Mouse (Mus musculus) embryonic facial prominence, embryonic 15.5 days (tissue): ENCODE data around the gene Cwc25. TPM values are rescaled to one million over a fixed set of nuclear protein-coding genes. Genes with fewer than 3 reads are reported as not detected.
A peak's percentile ranks its signal among the peaks of the same experiment; 100 is the strongest.

Experiments used
- ATAC-seq: fragments of 200-750 bp; cut with Nextera tagmentation; 2 replicates; pipeline ENCODE4 v1.8.0; 2017; ENCODE audit warnings: low read depth, moderate TSS enrichment; ENCODE audit not compliant: insufficient number of reproducible peaks, low FRiP score, low TSS enrichment
- H3K27ac ChIP-seq: fragments of 300-500 bp; sonication (generic); replicated peaks from 2 replicates; pipeline ENCODE4 v1.5.1; 2015; ENCODE audit warnings: mild to moderate bottlenecking, inconsistent platforms
- H3K27me3 ChIP-seq: fragments of 300-500 bp; sonication (generic); 2 replicates; pipeline ENCODE4 v1.6.1; 2015; ENCODE audit warnings: inconsistent platforms
- H3K36me3 ChIP-seq: fragments of 300-500 bp; sonication (generic); 2 replicates; pipeline ENCODE4 v1.6.1; 2015; ENCODE audit warnings: mild to moderate bottlenecking, inconsistent platforms
- H3K4me1 ChIP-seq: fragments of 300-500 bp; sonication (generic); 2 replicates; pipeline ENCODE4 v1.6.1; 2015; ENCODE audit warnings: inconsistent platforms
- H3K4me2 ChIP-seq: fragments of 300-500 bp; sonication (generic); replicated peaks from 2 replicates; pipeline ENCODE4 v1.6.1; 2015; ENCODE audit warnings: mild to moderate bottlenecking, inconsistent platforms
- H3K4me3 ChIP-seq: fragments of 300-500 bp; sonication (generic); replicated peaks from 2 replicates; pipeline ENCODE4 v1.5.1; 2015; ENCODE audit warnings: mild to moderate bottlenecking, inconsistent platforms
- H3K9ac ChIP-seq: fragments of 300-500 bp; sonication (generic); 2 replicates; pipeline ENCODE4 v1.6.1; 2015; ENCODE audit warnings: inconsistent platforms
- H3K9me3 ChIP-seq: fragments of 300-500 bp; sonication (generic); replicated peaks from 2 replicates; pipeline ENCODE4 v1.6.1; 2016; ENCODE audit warnings: inconsistent platforms
- WGBS: fragments of 180-500 bp; shearing (Covaris S2); methylation state at CpG from one replicate; pipeline ENCODE4 v1.1.7; 2015; 5-methylcytosine and 5-hydroxymethylcytosine counted together
- polyA plus RNA-seq: library from polyadenylated mRNA; unstranded; fragments of >200 nt; fragmentation: Nextera tagmentation; extraction: Ambion mirVana; gene quantifications from 2 replicates; pipeline ENCODE4 v1.2.1, GENCODE M21; 2015

The Cwc25 gene
- polyA plus RNA-seq, 1 experiment from 2014 or later: 20.7 TPM

DNA sequence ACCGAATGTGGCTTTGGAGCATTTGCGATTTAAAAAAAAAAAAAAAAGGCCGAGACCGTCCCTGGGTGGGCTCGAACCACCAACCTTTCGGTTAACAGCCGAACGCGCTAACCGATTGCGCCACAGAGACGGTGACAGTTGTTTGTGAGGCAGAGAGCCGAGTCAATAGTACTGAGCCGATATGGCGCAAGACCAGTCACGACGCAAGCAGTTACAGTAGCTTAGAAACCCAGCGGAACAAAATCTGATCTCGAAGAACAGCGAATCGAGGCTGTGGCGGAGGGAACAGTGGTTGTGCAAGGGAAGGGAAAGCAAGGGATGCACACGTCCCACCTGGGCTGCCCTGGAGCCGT is 64.0 kb downstream of the Cwc25 start:
- peaks cover 15% of the 10 kb centered on the region for H3K36me3 ChIP-seq
- H3K9me3 ChIP-seq: no peaks in the 10 kb centered on the region
- peaks cover 41% of the 10 kb centered on the region for H3K4me1 ChIP-seq
- H3K4me3 ChIP-seq: peak overlapping the region; percentile 87
- WGBS: 1% methylated on average over 24 of the region's 24 CpGs
- no peaks in the 10 kb centered on the region for H3K27me3 ChIP-seq
- H3K4me2 ChIP-seq: peak overlapping the region; percentile 79
- ATAC-seq: no peak
- peak overlapping the region; percentile 63 for H3K9ac ChIP-seq
- peak overlapping the region; percentile 92 for H3K27ac ChIP-seq

DNA sequence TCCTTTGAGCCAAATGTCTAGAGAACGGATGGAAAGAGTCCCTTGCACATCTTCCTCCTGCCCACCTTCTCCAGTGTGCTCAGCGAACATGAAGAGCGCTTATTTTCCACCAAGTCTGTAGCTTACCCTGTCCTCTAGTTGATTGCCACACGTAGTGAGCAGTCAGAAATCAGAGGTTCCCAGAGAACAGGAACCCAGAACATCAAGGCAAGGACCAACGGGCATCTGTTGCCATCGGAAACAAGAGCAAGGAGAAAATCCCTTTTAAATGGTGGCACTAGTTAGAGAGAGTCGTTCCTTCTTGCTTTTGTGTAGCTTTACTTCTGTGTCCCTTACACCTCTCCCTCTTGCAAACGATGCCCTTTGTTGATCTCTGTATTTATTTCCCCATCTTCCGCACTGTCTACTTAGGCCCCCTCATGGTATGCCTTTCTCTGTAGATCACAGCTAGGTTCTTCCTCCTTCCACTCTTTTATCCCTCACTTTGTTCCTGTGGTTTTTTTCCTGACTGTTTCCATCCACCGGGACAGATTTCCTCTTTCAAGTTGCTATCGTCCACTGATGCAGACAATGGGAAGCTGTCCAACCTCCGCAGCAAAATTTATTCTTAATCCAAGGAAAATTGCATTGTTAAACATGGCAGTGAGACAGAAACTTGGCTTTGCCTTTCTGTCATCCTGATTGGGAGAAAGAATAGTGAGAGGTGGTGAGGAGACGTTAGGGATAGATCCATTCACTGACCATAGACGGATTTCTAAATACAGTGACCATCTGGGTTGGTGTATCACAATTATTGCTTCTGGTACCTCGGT is 64.6 kb downstream of the Cwc25 start:
- peak overlapping the region; percentile 89 for H3K4me2 ChIP-seq
- no peaks in the 10 kb centered on the region for H3K27me3 ChIP-seq
- peaks cover 9% of the 10 kb centered on the region for H3K36me3 ChIP-seq
- H3K9ac ChIP-seq: no peak overlapping the region
- peak overlapping the region; percentile 22; the same call in 1 of the 2 replicates for H3K27ac ChIP-seq
- H3K4me1 ChIP-seq: peaks cover 46% of the 10 kb centered on the region
- 52% methylated on average over 15 of the region's 15 CpGs for WGBS
- H3K4me3 ChIP-seq: peak overlapping the region; percentile 89
- H3K9me3 ChIP-seq: no peaks in the 10 kb centered on the region
- no peak for ATAC-seq

DNA sequence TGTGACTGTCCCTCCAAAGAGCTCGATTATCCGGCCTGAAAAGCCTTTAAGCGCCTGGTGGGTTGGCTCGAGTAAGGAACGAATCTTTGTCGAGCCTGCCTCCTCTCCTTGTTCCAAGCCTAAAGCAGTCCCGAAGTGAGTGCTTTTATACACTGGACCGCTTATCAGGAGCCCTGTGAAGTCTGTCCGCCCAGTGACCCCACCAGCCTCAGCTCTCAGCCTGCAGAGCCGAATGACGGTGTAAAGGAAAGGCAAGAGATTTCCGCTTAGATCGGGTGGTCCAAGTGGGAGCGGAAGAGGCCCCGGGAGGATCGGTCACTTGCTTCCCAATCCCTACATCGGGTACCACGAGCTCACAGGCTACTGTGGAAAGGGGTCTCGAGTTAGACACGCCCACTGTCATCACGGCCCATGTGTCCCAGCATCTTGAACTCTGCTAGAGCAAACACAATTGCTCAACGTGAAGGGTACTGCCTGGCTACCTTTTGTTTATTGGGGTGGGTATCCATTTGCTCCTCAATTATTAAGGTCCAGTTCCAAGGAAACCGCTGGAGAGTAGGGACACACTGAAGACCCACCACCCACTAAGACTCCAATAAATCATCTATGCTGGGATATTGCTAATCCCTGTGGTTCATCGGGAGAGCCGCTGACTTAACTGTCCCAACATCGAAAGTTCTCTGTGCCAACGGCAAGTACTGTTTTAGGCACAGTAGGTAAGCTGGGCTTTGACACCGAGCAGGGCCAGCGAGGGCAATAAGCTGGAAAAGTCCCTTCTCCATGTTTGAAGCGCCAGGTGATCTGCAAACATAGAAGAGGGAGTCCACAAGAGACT is 65.4 kb downstream of the Cwc25 start:
- Histone ChIP-seq H3K4me3 (peak overlapping the region; percentile 89), H3K4me1 (peaks cover 54% of the 10 kb centered on the region), H3K27ac (peak overlapping the region; percentile 99), H3K4me2 (peak overlapping the region; percentile 89), H3K27me3 (no peaks in the 10 kb centered on the region), H3K9ac (peak overlapping the region; percentile 62), H3K9me3 (no peaks in the 10 kb centered on the region), H3K36me3 (0 out of 2 replicates have a peak, but pooled peaks cover 2% of the 10 kb centered on the region)
- WGBS: 18% methylated on average over 30 of the region's 30 CpGs
- ATAC-seq: no peak

DNA sequence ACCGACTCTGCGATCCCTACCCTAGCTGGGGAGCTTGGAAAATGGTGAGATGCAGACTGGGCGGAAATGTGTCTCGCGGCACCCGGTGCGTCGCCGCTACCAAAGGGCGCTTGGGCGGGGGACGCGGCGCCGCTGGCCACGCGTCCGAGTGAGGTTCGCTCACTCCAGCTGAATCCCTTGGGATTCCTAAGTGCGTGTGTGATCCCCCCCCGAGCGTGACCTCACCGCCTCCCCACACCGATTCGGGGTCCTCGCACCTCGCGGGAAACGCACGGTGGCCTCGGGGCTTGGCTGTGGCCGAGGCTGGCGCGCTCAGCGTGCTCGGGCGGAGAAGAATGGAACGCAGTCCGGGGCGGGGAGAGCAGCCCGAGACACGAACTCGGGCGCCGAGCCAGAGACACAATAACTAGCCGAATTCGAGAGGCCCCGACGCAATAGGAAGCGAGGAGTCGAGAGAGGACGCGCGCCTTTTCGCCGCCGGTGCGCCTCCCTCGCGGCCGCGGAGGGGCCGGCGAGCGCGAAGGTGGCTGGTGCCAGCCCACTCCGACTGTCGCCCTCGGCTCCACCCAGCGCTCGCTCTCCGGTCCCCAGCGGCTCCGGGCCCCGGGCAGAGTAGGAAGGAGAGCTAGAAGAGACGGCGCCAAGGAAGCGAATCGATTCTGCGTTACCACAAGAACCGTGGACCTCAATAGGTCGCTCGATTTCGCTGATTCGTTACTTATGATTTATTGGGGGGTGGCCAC is 66.2 kb downstream of the Cwc25 start, which contains the start of gene Pcgf2:
TSS of gene Pcgf2 (minus strand) at position 495 of the 743 bp plus-strand sequence.
- Histone ChIP-seq H3K27me3 (no peaks in the 10 kb centered on the region), H3K9me3 (no peaks in the 10 kb centered on the region), H3K4me1 (peaks cover 62% of the 10 kb centered on the region), H3K9ac (peak within 1 kb of the TSS; percentile 91), H3K36me3 (no peaks in the 10 kb centered on the region), H3K4me2 (peak within 1 kb of the TSS; percentile 89), H3K27ac (peak within 1 kb of the TSS; percentile 99), H3K4me3 (peak within 1 kb of the TSS; percentile 89)
- ATAC-seq: peak; percentile 7; the same call in 1 of the 2 replicates
- WGBS: under 1% methylated on average over 85 of the region's 85 CpGs

DNA sequence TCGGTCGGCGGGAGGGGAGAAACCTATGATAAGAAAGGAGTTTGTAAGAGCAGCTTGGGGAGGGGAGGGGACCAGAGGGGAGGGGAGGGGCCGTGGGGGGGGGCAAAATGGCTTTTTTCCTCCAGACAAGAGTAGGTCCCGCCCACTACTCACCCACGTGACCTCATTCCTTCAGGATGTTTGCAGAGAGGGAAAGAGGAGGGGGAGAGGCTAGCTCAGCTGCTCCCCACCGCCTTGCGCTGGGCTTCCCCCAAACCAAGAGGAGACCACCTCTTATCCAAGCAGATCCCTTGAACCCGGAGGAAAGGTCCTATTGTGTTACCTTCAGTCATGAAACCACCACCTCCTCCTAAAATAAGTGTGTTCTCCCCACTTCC is 66.7 kb downstream of the Cwc25 start:
- peak overlapping the region; percentile 99 for H3K27ac ChIP-seq
- H3K4me2 ChIP-seq: peak overlapping the region; percentile 89
- no peaks in the 10 kb centered on the region for H3K36me3 ChIP-seq
- peak overlapping the region; percentile 89 for H3K4me3 ChIP-seq
- H3K27me3 ChIP-seq: no peaks in the 10 kb centered on the region
- H3K9me3 ChIP-seq: no peaks in the 10 kb centered on the region
- peak overlapping the region; percentile 91 for H3K9ac ChIP-seq
- peaks cover 66% of the 10 kb centered on the region for H3K4me1 ChIP-seq
- WGBS: 3% methylated on average over 6 of the region's 9 CpGs
- peak; percentile 59 for ATAC-seq

DNA sequence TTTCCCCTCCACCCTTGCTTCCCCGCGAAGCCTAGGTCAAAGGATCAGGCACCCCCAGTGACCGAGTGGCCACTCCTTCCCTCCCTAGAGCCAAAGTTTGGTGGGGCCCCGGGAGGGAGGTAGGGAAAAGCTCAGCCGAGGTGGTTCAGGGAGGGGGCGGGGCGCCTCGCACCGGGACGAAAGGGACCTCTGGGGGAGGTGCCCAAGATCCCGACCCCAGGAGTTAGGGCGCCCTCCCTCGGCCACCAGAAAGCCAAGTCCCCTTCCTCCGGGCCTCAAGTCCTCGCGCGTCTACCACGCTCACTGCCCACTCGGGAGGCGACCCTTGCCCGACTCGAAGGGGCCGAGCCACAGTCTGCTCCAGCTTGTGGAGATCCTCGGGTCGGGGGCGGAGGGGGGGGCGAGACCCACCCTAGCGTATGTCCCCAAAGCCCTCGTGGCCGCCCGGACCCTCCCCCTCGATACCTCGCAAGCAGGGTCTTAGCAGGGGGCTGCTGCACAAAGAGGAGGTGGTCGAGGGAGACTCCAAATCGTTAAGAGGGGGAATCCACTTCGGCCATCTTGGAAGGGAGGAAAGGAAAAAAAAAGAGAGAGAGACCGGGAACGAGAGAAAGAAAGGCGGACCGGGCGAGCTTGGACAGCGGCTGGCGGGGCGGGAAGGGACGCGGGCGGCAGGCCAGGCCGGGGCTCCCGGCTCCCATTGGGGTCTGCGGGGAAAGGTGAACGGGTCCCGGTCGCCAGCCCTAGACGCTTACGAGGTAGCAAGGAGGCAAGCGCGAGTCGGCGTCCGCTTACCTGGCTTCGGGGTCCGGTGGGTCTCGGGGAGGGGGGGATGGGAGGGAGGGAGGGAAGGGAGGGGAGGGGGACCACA is 67.4 kb downstream of the Cwc25 start:
- no peak for ATAC-seq

DNA sequence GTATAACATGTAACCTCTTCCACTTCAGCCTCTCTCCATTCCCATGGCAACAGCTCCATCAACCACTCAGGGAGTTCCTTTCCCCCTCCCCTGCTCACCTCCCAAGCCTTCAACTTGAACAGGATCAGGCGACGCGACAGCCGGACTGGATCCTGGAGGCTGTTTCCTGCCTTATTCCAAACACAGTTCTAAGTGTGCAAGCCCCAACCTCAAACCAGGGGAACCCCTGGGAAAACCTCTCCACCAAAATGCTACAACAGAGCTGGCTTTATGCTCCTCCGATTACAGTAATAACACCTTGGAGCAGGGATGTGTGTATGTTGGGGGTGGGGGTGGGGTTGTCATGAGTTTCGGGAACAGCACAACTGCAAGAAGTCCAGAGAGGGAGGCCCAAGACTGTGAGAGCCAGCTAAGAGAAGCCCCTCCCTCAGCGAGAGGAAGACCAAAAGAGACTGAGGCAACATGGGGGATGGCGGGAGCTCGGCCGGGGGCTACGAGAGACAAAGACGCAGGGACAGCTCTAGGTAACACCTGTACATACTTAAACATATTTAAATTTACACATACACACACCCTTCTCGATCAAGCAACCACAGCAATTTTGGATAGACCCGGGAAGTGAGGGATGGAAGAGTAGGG is 68.3 kb downstream of the Cwc25 start:
- Histone ChIP-seq H3K4me3 (peak overlapping the region; percentile 89), H3K27ac (peak overlapping the region; percentile 99), H3K27me3 (no peaks in the 10 kb centered on the region), H3K9ac (peak overlapping the region; percentile 91), H3K36me3 (no peaks in the 10 kb centered on the region), H3K4me1 (peaks cover 64% of the 10 kb centered on the region), H3K9me3 (no peaks in the 10 kb centered on the region), H3K4me2 (peak overlapping the region; percentile 89)
- WGBS: under 1% methylated on average over 14 of the region's 14 CpGs
- no peak for ATAC-seq

More for the DNA sequence above, 67.4 kb downstream of the Cwc25 start:
- Histone ChIP-seq H3K4me1 (peaks cover 66% of the 10 kb centered on the region), H3K4me2 (peak overlapping the region; percentile 89), H3K4me3 (peak overlapping the region; percentile 89), H3K27me3 (no peaks in the 10 kb centered on the region), H3K27ac (peak overlapping the region; percentile 99), H3K9ac (peak overlapping the region; percentile 91), H3K36me3 (no peaks in the 10 kb centered on the region), H3K9me3 (no peaks in the 10 kb centered on the region)
- 1% methylated on average over 55 of the region's 63 CpGs for WGBS

DNA sequence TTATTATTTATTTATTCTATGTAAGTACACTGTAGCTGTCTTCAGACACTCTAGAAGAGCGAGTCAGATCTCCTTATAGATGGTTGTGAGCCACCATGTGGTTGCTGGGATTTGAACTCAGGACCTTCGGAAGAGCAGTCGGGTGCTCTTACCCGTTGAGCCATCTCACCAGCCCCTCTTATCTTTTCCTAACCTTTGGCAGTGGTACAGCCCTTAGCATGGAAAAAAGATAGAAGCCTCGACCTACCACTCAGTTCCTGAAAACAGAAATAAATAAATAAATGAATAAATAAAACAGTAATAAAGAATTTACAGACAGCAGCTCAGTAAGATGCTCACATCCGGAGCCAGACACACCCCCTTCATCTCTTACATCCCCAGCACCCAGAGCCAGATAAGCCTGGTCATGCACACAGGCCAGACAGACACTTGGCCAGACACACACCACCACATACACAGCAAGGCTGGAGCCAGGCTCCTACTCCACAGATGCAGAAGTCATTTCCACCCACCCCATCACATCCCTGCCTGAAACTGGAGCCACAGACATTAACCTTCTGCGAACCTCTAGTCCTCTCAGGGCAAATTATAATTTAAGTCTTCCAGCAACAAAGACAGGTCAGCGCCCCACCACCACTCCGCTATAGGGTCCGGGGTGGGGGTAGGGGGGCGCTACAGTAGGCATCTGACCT is 69.0 kb downstream of the Cwc25 start:
- ATAC-seq: no peak
- no peaks in the 10 kb centered on the region for H3K27me3 ChIP-seq
- no peaks in the 10 kb centered on the region for H3K9me3 ChIP-seq
- H3K4me1 ChIP-seq: peaks cover 64% of the 10 kb centered on the region
- peak overlapping the region; percentile 89 for H3K4me3 ChIP-seq
- H3K4me2 ChIP-seq: peak overlapping the region; percentile 89
- WGBS: 49% methylated on average over 11 of the region's 11 CpGs
- H3K9ac ChIP-seq: 0 out of 2 replicates have a peak overlapping the region, but pooled peaks have one; percentile 91
- peaks cover 6% of the 10 kb centered on the region for H3K36me3 ChIP-seq
- H3K27ac ChIP-seq: peak overlapping the region; percentile 99; the same call in 1 of the 2 replicates

DNA sequence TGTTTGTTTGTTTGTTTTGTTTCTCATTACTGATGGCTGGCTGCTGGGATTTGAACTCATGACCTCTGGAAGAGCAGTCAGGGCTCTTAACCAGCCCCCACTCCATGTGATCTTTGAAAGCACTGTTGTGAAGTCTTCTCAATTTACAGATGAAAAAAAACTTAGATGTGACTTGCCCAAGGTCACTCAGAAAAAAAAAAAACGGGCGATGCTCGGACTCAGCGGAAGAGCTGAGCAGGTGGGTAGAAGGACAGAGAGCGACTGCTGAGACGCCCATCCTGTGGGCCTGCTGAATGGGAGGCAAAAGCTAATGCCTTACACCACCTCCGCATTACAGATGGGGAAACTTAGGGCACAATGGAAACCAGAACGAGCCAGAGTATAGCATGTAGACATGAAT is 69.7 kb downstream of the Cwc25 start:
- H3K4me2 ChIP-seq: no peak overlapping the region
- no peak overlapping the region for H3K9ac ChIP-seq
- peaks cover 58% of the 10 kb centered on the region for H3K4me1 ChIP-seq
- no peak overlapping the region for H3K27ac ChIP-seq
- whole genome bisulfite sequencing: 65% methylated on average over 8 of the region's 8 CpGs
- peaks cover 13% of the 10 kb centered on the region for H3K36me3 ChIP-seq
- no peaks in the 10 kb centered on the region for H3K27me3 ChIP-seq
- H3K4me3 ChIP-seq: no peak overlapping the region
- H3K9me3 ChIP-seq: no peaks in the 10 kb centered on the region
- ATAC-seq: no peak
